Mouse (Mus musculus) adrenal gland, adult 2 months (tissue): ENCODE measurements around the gene Gpr162. TPM values are rescaled to one million over a fixed set of nuclear protein-coding genes. Genes with fewer than 3 reads are reported as not detected.
"Not testable (repeated sequence)": the region's sequence is repeated elsewhere in the genome, so short reads cannot be mapped to it uniquely, and the experiment has no call there.

Experiments used
- DNase-seq: peaks from one replicate; pipeline ENCODE4 v3.0.0; 2021
- polyA plus RNA-seq: library from polyadenylated mRNA; depleted of rRNA; stranded (reverse); fragments of >200 nt; gene quantifications from 2 replicates; pipeline ENCODE4 v1.2.3, GENCODE M21; 2012; rRNA removed
- total RNA-seq, 2 experiments: library from RNA; stranded (reverse); gene quantifications; 2 replicates each; pipeline ENCODE4 v1.2.3; 2021

The Gpr162 gene
- total and polyA plus RNA-seq, 3 experiments, result 1.1 to 2.5 (median 1.9) TPM

DNA sequence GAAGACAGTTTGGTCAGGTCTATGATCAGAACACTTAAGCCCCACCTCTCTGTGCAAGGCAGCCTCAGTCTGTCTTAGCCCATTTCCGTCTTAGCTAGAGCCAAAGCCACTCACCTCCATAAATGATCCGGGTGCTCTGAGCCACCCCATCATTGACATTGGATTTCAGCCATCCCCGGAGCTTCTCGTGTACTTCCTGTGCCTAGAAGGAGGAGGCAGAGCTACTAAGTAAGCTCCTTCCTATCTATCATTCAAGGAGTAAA is 52.4 kb downstream of the Gpr162 start:
- DNase-seq, result no peak

DNA sequence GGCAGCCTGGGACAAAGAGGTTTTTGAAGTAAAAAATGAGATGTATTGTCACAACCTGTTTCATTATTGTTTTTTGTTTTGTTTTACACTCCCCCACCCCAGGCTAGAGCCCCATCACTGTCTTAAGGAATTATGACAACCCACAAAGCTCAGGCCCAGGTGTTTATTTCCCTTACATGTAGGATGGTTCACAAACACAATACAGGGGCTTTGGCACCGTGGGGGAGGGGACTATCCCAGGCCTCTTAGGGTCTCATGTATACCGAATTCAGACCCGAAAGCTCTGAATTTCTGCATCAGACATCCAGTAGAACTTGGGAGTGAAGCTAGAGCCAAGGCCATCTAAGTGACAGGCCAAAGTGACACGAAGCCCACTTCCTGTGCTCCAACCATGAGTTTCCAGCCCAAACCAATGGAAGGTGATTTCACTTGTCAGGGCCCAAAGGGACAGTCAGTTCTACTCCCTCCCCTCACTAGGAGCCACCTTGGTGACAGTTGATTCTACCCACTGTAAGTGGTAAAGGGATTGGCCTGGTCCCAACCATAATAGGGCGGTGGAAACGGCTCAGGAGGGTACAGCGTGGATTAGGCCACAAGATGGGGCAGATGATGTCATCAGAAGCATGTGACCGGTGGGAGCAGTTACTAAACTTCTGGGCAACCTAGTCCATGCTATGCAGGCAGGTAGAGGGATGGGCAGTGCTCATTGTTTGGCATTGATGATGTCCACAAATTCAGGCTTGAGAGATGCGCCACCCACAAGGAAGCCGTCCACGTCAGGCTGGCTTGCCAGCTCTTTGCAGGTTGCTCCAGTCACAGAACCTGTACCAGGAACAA is 53.0 kb downstream of the Gpr162 start:
- DNase-seq, result not testable (repeated sequence)

DNA sequence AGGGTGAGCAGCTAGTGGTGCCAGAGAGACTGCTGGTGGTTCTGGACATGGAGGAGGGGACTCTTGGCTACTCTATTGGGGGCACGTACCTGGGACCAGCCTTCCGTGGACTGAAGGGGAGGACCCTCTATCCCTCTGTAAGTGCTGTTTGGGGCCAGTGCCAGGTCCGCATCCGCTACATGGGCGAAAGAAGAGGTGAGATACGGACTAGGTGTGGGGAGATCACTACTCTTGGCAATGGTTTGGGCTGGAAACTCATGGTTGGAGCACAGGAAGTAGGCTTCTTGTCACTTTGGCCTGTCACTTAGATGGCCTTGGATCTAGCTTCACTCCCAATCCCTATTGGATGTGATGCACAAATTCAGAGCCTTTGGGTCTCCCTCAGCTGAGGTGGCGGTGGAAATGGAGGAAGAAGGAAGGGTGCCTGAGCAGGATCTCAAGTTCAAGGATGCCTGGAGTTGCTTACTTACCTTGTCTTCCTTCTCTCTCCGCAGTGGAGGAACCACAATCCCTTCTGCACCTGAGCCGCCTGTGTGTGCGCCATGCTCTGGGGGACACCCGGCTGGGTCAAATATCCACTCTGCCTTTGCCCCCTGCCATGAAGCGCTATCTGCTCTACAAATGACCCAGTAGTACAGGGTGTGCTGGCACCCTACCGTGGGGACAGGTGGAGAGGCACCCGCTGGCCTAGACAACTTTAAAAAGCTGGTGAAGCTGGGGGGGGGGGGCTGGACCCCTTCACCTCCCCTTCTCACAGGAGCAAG is 53.8 kb downstream of the Gpr162 start:
- no peak for DNase-seq

DNA sequence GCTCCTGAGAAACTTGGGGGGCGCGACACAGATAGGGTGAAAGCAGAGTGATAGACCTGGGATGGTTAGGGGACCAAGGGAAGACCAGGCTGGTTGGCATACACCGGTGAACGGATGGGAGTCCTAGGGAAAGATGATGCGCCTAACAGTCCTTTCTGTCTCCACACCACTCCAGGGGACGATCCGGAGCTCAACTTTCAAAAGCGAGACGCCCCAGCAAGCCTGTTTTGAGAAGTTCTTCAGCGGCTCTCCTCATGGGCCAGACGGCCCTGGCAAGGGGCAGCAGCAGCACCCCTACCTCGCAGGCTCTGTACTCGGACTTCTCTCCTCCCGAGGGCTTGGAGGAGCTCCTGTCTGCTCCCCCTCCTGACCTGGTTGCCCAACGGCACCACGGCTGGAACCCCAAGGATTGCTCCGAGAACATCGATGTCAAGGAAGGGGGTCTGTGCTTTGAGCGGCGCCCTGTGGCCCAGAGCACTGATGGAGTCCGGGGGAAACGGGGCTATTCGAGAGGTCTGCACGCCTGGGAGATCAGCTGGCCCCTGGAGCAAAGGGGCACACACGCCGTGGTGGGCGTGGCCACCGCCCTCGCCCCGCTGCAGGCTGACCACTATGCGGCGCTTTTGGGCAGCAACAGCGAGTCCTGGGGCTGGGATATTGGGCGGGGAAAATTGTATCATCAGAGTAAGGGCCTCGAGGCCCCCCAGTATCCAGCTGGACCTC is 54.6 kb downstream of the Gpr162 start:
- peak; percentile 92 for DNase-seq

Other genes starting within 250 kb of the Gpr162 start
- gene C1s2, start 227.9 kb downstream of the Gpr162 start, total RNA-seq, result 1 to 10 TPM; 1.5 to 2.6 TPM
- not detected in 2 replicates for gene C1s2, start 227.9 kb downstream of the Gpr162 start, polyA plus RNA-seq
- 100 to 1,000 TPM in 1 of 2 experiments, 10 to 100 TPM in 1; 92.1 to 138 TPM for gene Lpcat3, start 201.0 kb downstream of the Gpr162 start, total RNA-seq
- gene Lpcat3, start 201.0 kb downstream of the Gpr162 start, polyA plus RNA-seq, result 141 and 155 TPM in 2 replicates
- 10 to 100 TPM; 80.6 to 82.6 TPM for gene Emg1, start 151.8 kb downstream of the Gpr162 start, total RNA-seq
- gene Emg1, start 151.8 kb downstream of the Gpr162 start, polyA plus RNA-seq, result 16.6 and 17.0 TPM in 2 replicates
- gene Phb2, start 151.6 kb downstream of the Gpr162 start, total RNA-seq, result 100 to 1,000 TPM; 286 to 294 TPM
- 128 and 181 TPM in 2 replicates for gene Phb2, start 151.6 kb downstream of the Gpr162 start, polyA plus RNA-seq
- 10 to 100 TPM in 1 of 2 experiments, 1 to 10 TPM in 1; 6.5 to 11.2 TPM for gene Ptpn6, start 125.3 kb downstream of the Gpr162 start, total RNA-seq
- 6.1 and 6.8 TPM in 2 replicates for gene Ptpn6, start 125.3 kb downstream of the Gpr162 start, polyA plus RNA-seq
- 100 to 1,000 TPM; 357 to 360 TPM for gene Grcc10, start 122.6 kb downstream of the Gpr162 start, total RNA-seq
- gene Grcc10, start 122.6 kb downstream of the Gpr162 start, polyA plus RNA-seq, result 233 and 246 TPM in 2 replicates
- gene Gm45234, start 108.0 kb downstream of the Gpr162 start, total RNA-seq, result not detected
- gene Gm45234, start 108.0 kb downstream of the Gpr162 start, polyA plus RNA-seq, result not detected in 2 replicates
- 10 to 100 TPM; 76.8 to 86.3 TPM for gene Atn1, start 107.5 kb downstream of the Gpr162 start, total RNA-seq
- 73.3 and 110 TPM in 2 replicates for gene Atn1, start 107.5 kb downstream of the Gpr162 start, polyA plus RNA-seq
- 10 to 100 TPM; 12.4 to 35.9 TPM for gene Eno2, start 94.3 kb downstream of the Gpr162 start, total RNA-seq
- gene Eno2, start 94.3 kb downstream of the Gpr162 start, polyA plus RNA-seq, result 8.3 and 16.5 TPM in 2 replicates
- under 1 TPM; 0.29 to 0.38 TPM for gene Lrrc23, start 84.3 kb downstream of the Gpr162 start, total RNA-seq
- 0.16 and 0.32 TPM in 2 replicates for gene Lrrc23, start 84.3 kb downstream of the Gpr162 start, polyA plus RNA-seq
- gene Spsb2, start 55.3 kb downstream of the Gpr162 start, total RNA-seq, result 10 to 100 TPM; 19.6 to 28.0 TPM
- gene Spsb2, start 55.3 kb downstream of the Gpr162 start, polyA plus RNA-seq, result 34.0 and 40.0 TPM in 2 replicates
- gene Tpi1, start 49.7 kb downstream of the Gpr162 start, total RNA-seq, result 100 to 1,000 TPM; 385 to 502 TPM
- gene Tpi1, start 49.7 kb downstream of the Gpr162 start, polyA plus RNA-seq, result 237 and 285 TPM in 2 replicates
- gene Usp5, start 34.5 kb downstream of the Gpr162 start, total RNA-seq, result 100 to 1,000 TPM; 103 to 132 TPM
- 102 and 111 TPM in 2 replicates for gene Usp5, start 34.5 kb downstream of the Gpr162 start, polyA plus RNA-seq
- gene Cdca3, start 34.4 kb downstream of the Gpr162 start, total RNA-seq, result 1 to 10 TPM; 2.2 to 3.9 TPM
- 5.9 and 8.6 TPM in 2 replicates for gene Cdca3, start 34.4 kb downstream of the Gpr162 start, polyA plus RNA-seq
- gene Gnb3, start 23.7 kb downstream of the Gpr162 start, total RNA-seq, result 10 to 100 TPM in 1 of 2 experiments, 1 to 10 TPM in 1; 6.7 to 12.2 TPM
- gene Gnb3, start 23.7 kb downstream of the Gpr162 start, polyA plus RNA-seq, result 9.2 and 11.9 TPM in 2 replicates
- gene P3h3, start 6.2 kb downstream of the Gpr162 start, total RNA-seq, result 10 to 100 TPM; 16.8 to 23.6 TPM
- gene P3h3, start 6.2 kb downstream of the Gpr162 start, polyA plus RNA-seq, result 42.6 and 48.6 TPM in 2 replicates
- under 1 TPM; 0.31 to 0.55 TPM for gene Cd4, start 24.2 kb upstream of the Gpr162 start, total RNA-seq
- 0.52 and 0.61 TPM in 2 replicates for gene Cd4, start 24.2 kb upstream of the Gpr162 start, polyA plus RNA-seq
- gene Lag3, start 47.7 kb upstream of the Gpr162 start, total RNA-seq, result 1 to 10 TPM; 1.1 to 1.5 TPM
- 2.1 and 2.5 TPM in 2 replicates for gene Lag3, start 47.7 kb upstream of the Gpr162 start, polyA plus RNA-seq
- 100 to 1,000 TPM; 828 to 858 TPM for gene Ptms, start 56.1 kb upstream of the Gpr162 start, total RNA-seq
- gene Ptms, start 56.1 kb upstream of the Gpr162 start, polyA plus RNA-seq, result 2,208 and 2,873 TPM in 2 replicates
- 100 to 1,000 TPM; 269 to 320 TPM for gene Mlf2, start 67.4 kb upstream of the Gpr162 start, total RNA-seq
- 390 and 451 TPM in 2 replicates for gene Mlf2, start 67.4 kb upstream of the Gpr162 start, polyA plus RNA-seq
- 100 to 1,000 TPM; 128 to 152 TPM for gene Cops7a, start 101.6 kb upstream of the Gpr162 start, total RNA-seq
- gene Cops7a, start 101.6 kb upstream of the Gpr162 start, polyA plus RNA-seq, result 220 and 384 TPM in 2 replicates
- gene Pianp, start 132.7 kb upstream of the Gpr162 start, total RNA-seq, result 1 to 10 TPM in 1 of 2 experiments, under 1 TPM in 1; 0.89 to 2.0 TPM
- gene Pianp, start 132.7 kb upstream of the Gpr162 start, polyA plus RNA-seq, result 4.2 and 9.0 TPM in 2 replicates
- 10 to 100 TPM; 38.5 to 56.9 TPM for gene Zfp384, start 145.2 kb upstream of the Gpr162 start, total RNA-seq
- gene Zfp384, start 145.2 kb upstream of the Gpr162 start, polyA plus RNA-seq, result 70.6 and 98.2 TPM in 2 replicates
- 10 to 100 TPM; 51.0 to 60.6 TPM for gene Ing4, start 175.8 kb upstream of the Gpr162 start, total RNA-seq
- 35.5 and 37.4 TPM in 2 replicates for gene Ing4, start 175.8 kb upstream of the Gpr162 start, polyA plus RNA-seq
- gene Acrbp, start 185.7 kb upstream of the Gpr162 start, total RNA-seq, result 10 to 100 TPM in 1 of 2 experiments, 1 to 10 TPM in 1; 4.4 to 12.2 TPM
- gene Acrbp, start 185.7 kb upstream of the Gpr162 start, polyA plus RNA-seq, result 14.0 and 15.9 TPM in 2 replicates
- gene Lpar5, start 203.9 kb upstream of the Gpr162 start, total RNA-seq, result under 1 TPM; 0.61 to 0.83 TPM
- 3.1 and 4.3 TPM in 2 replicates for gene Lpar5, start 203.9 kb upstream of the Gpr162 start, polyA plus RNA-seq
- gene Chd4, start 232.0 kb upstream of the Gpr162 start, total RNA-seq, result 100 to 1,000 TPM; 139 to 156 TPM
- gene Chd4, start 232.0 kb upstream of the Gpr162 start, polyA plus RNA-seq, result 54.1 and 58.1 TPM in 2 replicates